Mouse (Mus musculus): ENCODE results near the gene Swap70. TPM values are rescaled to one million over a fixed set of nuclear protein-coding genes. Genes with fewer than 3 reads are reported as not detected.
A peak's percentile ranks its signal among the peaks of the same experiment; 100 is the strongest.

Gene Swap70
- polyA plus RNA-seq, 1 experiment from 2014 or later: 24.0 TPM

GRCm38 (mm10) chr7:110297611-110298010, 76.1 kb downstream of the Swap70 start:
- H3K27ac ChIP-seq: 0 out of 2 replicates have a peak overlapping the region, but pooled peaks have one; percentile 32
- H3K36me3 ChIP-seq (replicated peaks): no peaks in the 10 kb centered on the region
- H3K9me3 ChIP-seq: no peaks in the 10 kb centered on the region
- peaks cover 7% of the 10 kb centered on the region; the same call in 1 of the 2 replicates for H3K4me1 ChIP-seq
- ATAC-seq (ENCODE audit: low FRiP score): no peak
- no peak overlapping the region for H3K4me2 ChIP-seq
- 63% methylated on average over 4 of the region's 4 CpGs for WGBS
- H3K9ac ChIP-seq: no peak overlapping the region
- no peaks in the 10 kb centered on the region for H3K27me3 ChIP-seq
- no peak overlapping the region for H3K4me3 ChIP-seq (replicated peaks)

GRCm38 (mm10) chr7:110298090-110298489, 76.6 kb downstream of the Swap70 start:
- Histone ChIP-seq H3K4me2 (no peak overlapping the region), H3K9me3 (no peaks in the 10 kb centered on the region), H3K9ac (no peak overlapping the region), H3K4me3 (replicated peaks) (no peak overlapping the region), H3K27me3 (no peaks in the 10 kb centered on the region), H3K36me3 (replicated peaks) (no peaks in the 10 kb centered on the region), H3K4me1 (peaks cover 7% of the 10 kb centered on the region; the same call in 1 of the 2 replicates), H3K27ac (no peak overlapping the region)
- ATAC-seq (ENCODE audit: low FRiP score): no peak
- WGBS: 92% methylated on average over 7 of the region's 7 CpGs

GRCm38 (mm10) chr7:110298739-110299410, 77.4 kb downstream of the Swap70 start:
- no peaks in the 10 kb centered on the region for H3K36me3 ChIP-seq (replicated peaks)
- no peak overlapping the region for H3K4me3 ChIP-seq (replicated peaks)
- no peaks in the 10 kb centered on the region for H3K27me3 ChIP-seq
- WGBS: 90% methylated on average over 17 of the region's 17 CpGs
- no peak overlapping the region for H3K4me2 ChIP-seq
- no peak for ATAC-seq (ENCODE audit: low FRiP score)
- peaks cover 7% of the 10 kb centered on the region; the same call in 1 of the 2 replicates for H3K4me1 ChIP-seq
- no peak overlapping the region for H3K9ac ChIP-seq
- H3K27ac ChIP-seq: no peak overlapping the region
- H3K9me3 ChIP-seq: no peaks in the 10 kb centered on the region

- Histone ChIP-seq H3K36me3 (replicated peaks) (0 out of 2 replicates have a peak, but pooled peaks cover 5% of the 10 kb centered on the region), H3K4me1 (no peaks in the 10 kb centered on the region), H3K4me3 (replicated peaks) (no peak overlapping the region), H3K27ac (no peak overlapping the region), H3K9me3 (no peaks in the 10 kb centered on the region), H3K4me2 (no peak overlapping the region), H3K9ac (no peak overlapping the region), H3K27me3 (no peaks in the 10 kb centered on the region)
- WGBS: 88% methylated on average over 6 of the region's 6 CpGs
- ATAC-seq (ENCODE audit: low FRiP score): no peak
Observed at GRCm38 (mm10) chr7:110302886-110303285, 81.4 kb downstream of the Swap70 start.

GRCm38 (mm10) chr7:110305486-110305885, 84.0 kb downstream of the Swap70 start:
- peaks cover 25% of the 10 kb centered on the region for H3K36me3 ChIP-seq (replicated peaks)
- no peak overlapping the region for H3K4me2 ChIP-seq
- no peak overlapping the region for H3K9ac ChIP-seq
- no peak overlapping the region for H3K27ac ChIP-seq
- WGBS: 92% methylated on average over 4 of the region's 4 CpGs
- ATAC-seq (ENCODE audit: low FRiP score): no peak
- H3K27me3 ChIP-seq: no peaks in the 10 kb centered on the region
- H3K4me3 ChIP-seq (replicated peaks): no peak overlapping the region
- H3K4me1 ChIP-seq: no peaks in the 10 kb centered on the region
- H3K9me3 ChIP-seq: no peaks in the 10 kb centered on the region

GRCm38 (mm10) chr7:110306281-110306680, 84.8 kb downstream of the Swap70 start:
- H3K27ac ChIP-seq: no peak overlapping the region
- H3K9me3 ChIP-seq: no peaks in the 10 kb centered on the region
- H3K4me1 ChIP-seq: no peaks in the 10 kb centered on the region
- no peaks in the 10 kb centered on the region for H3K27me3 ChIP-seq
- H3K4me3 ChIP-seq (replicated peaks): no peak overlapping the region
- H3K4me2 ChIP-seq: no peak overlapping the region
- ATAC-seq (ENCODE audit: low FRiP score): no peak
- WGBS: 74% methylated on average over 5 of the region's 5 CpGs
- no peak overlapping the region for H3K9ac ChIP-seq
- peaks cover 32% of the 10 kb centered on the region for H3K36me3 ChIP-seq (replicated peaks)

- Histone ChIP-seq H3K36me3 (replicated peaks) (peaks cover 46% of the 10 kb centered on the region), H3K9me3 (no peaks in the 10 kb centered on the region), H3K27ac (no peak overlapping the region), H3K27me3 (no peaks in the 10 kb centered on the region), H3K4me1 (no peaks in the 10 kb centered on the region), H3K4me3 (replicated peaks) (no peak overlapping the region), H3K9ac (no peak overlapping the region), H3K4me2 (no peak overlapping the region)
- no peak for ATAC-seq (ENCODE audit: low FRiP score)
- 87% methylated on average over 11 of the region's 11 CpGs for WGBS
Observed at GRCm38 (mm10) chr7:110307741-110308140, 86.2 kb downstream of the Swap70 start.

GRCm38 (mm10) chr7:110309246-110309645, 87.7 kb downstream of the Swap70 start:
- ATAC-seq (ENCODE audit: low FRiP score): no peak
- Histone ChIP-seq H3K27ac (no peak overlapping the region), H3K4me1 (no peaks in the 10 kb centered on the region), H3K4me3 (replicated peaks) (no peak overlapping the region), H3K9me3 (no peaks in the 10 kb centered on the region), H3K36me3 (replicated peaks) (peaks cover 59% of the 10 kb centered on the region), H3K4me2 (no peak overlapping the region), H3K27me3 (no peaks in the 10 kb centered on the region), H3K9ac (no peak overlapping the region)
- WGBS: 94% methylated on average over 8 of the region's 8 CpGs

- Histone ChIP-seq H3K27ac (no peak overlapping the region), H3K9me3 (no peaks in the 10 kb centered on the region), H3K27me3 (no peaks in the 10 kb centered on the region), H3K9ac (no peak overlapping the region), H3K4me2 (no peak overlapping the region), H3K4me3 (replicated peaks) (no peak overlapping the region), H3K36me3 (replicated peaks) (peaks cover 88% of the 10 kb centered on the region), H3K4me1 (no peaks in the 10 kb centered on the region)
- ATAC-seq (ENCODE audit: low FRiP score): no peak
- 93% methylated on average over 9 of the region's 9 CpGs for WGBS
Observed at GRCm38 (mm10) chr7:110313392-110314055, 92.0 kb downstream of the Swap70 start.

GRCm38 (mm10) chr7:110314401-110314890, 92.9 kb downstream of the Swap70 start:
- WGBS: 95% methylated on average over 7 of the region's 7 CpGs
- H3K27ac ChIP-seq: no peak overlapping the region
- H3K9ac ChIP-seq: no peak overlapping the region
- no peak overlapping the region for H3K4me3 ChIP-seq (replicated peaks)
- H3K4me2 ChIP-seq: no peak overlapping the region
- H3K36me3 ChIP-seq (replicated peaks): peaks cover 85% of the 10 kb centered on the region
- no peaks in the 10 kb centered on the region for H3K9me3 ChIP-seq
- H3K27me3 ChIP-seq: no peaks in the 10 kb centered on the region
- H3K4me1 ChIP-seq: no peaks in the 10 kb centered on the region
- ATAC-seq (ENCODE audit: low FRiP score): no peak

- no peak overlapping the region for H3K4me2 ChIP-seq
- H3K9ac ChIP-seq: no peak overlapping the region
- H3K9me3 ChIP-seq: no peaks in the 10 kb centered on the region
- H3K4me1 ChIP-seq: no peaks in the 10 kb centered on the region
- no peak for ATAC-seq (ENCODE audit: low FRiP score)
- H3K36me3 ChIP-seq (replicated peaks): peaks cover 83% of the 10 kb centered on the region
- no peak overlapping the region for H3K4me3 ChIP-seq (replicated peaks)
- H3K27me3 ChIP-seq: no peaks in the 10 kb centered on the region
- 96% methylated on average over 1 of the region's 1 CpGs for WGBS
- no peak overlapping the region for H3K27ac ChIP-seq
Observed at GRCm38 (mm10) chr7:110315352-110315751, 93.8 kb downstream of the Swap70 start.

- no peak for ATAC-seq (ENCODE audit: low FRiP score)
- Histone ChIP-seq H3K9me3 (no peaks in the 10 kb centered on the region), H3K27ac (no peak overlapping the region), H3K4me2 (no peak overlapping the region), H3K4me1 (no peaks in the 10 kb centered on the region), H3K36me3 (replicated peaks) (peaks cover 72% of the 10 kb centered on the region), H3K27me3 (no peaks in the 10 kb centered on the region), H3K9ac (no peak overlapping the region), H3K4me3 (replicated peaks) (no peak overlapping the region)
- WGBS: 98% methylated on average over 4 of the region's 4 CpGs
Observed at GRCm38 (mm10) chr7:110317412-110317811, 95.9 kb downstream of the Swap70 start.
